Mouse (Mus musculus): ENCODE measurements around the gene Bckdhb. TPM values are rescaled to one million over a fixed set of nuclear protein-coding genes. Genes with fewer than 3 reads are reported as not detected.
A peak's percentile ranks its signal among the peaks of the same experiment; 100 is the strongest.
"Not testable (repeated sequence)": the region's sequence is repeated elsewhere in the genome, so short reads cannot be mapped to it uniquely, and the experiment has no call there.

The Bckdhb gene
- polyA plus RNA-seq, 1 experiment from 2014 or later, result 38.8 TPM

DNA sequence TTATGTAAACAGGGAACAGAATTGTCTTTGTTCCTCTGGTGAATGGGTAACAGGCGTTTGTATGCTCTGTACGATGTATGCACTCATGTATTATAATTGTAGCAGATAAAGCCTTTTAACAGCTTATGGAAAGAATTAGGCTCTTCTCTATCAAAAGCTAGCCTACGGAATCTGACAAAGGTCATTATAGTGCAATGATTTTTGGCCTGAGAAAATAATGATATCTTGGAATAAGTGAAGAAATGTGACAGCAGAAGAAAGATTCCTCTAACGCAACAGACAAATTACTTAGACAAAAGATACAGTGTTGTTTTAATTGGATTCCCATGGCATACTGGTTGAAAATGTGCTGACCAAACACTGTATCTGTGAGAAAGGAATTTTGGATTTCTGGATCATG, 122.0 kb downstream of the Bckdhb start:
- no peak overlapping the region for H3K27ac ChIP-seq (replicated peaks)
- no peaks in the 10 kb centered on the region for H3K27me3 ChIP-seq
- no peaks in the 10 kb centered on the region for H3K36me3 ChIP-seq
- H3K4me1 ChIP-seq, result 0 out of 2 replicates have a peak, but pooled peaks cover 5% of the 10 kb centered on the region
- no peak overlapping the region for H3K4me3 ChIP-seq (replicated peaks)
- WGBS, result 40% methylated on average over 4 of the region's 4 CpGs
- no peaks in the 10 kb centered on the region for H3K9me3 ChIP-seq (replicated peaks)
- no peak overlapping the region for H3K4me2 ChIP-seq (replicated peaks)
- no peak overlapping the region for H3K9ac ChIP-seq
- no peak for ATAC-seq (ENCODE audit: insufficient number of reproducible peaks, low FRiP score, low TSS enrichment, low read depth)

- Histone ChIP-seq H3K4me2 (replicated peaks) (no peak overlapping the region), H3K9ac (no peak overlapping the region), H3K36me3 (no peaks in the 10 kb centered on the region), H3K27ac (replicated peaks) (no peak overlapping the region), H3K4me1 (0 out of 2 replicates have a peak, but pooled peaks cover 5% of the 10 kb centered on the region), H3K27me3 (no peaks in the 10 kb centered on the region), H3K9me3 (replicated peaks) (no peaks in the 10 kb centered on the region), H3K4me3 (replicated peaks) (no peak overlapping the region)
- 82% methylated on average over 3 of the region's 3 CpGs for WGBS
- no peak for ATAC-seq (ENCODE audit: insufficient number of reproducible peaks, low FRiP score, low TSS enrichment, low read depth)
These were observed 122.5 kb downstream of the Bckdhb start for GRCm38 (mm10) chr9:84047436-84047835.

- Histone ChIP-seq H3K4me2 (replicated peaks) (no peak overlapping the region), H3K27me3 (no peaks in the 10 kb centered on the region), H3K4me1 (0 out of 2 replicates have a peak, but pooled peaks cover 5% of the 10 kb centered on the region), H3K9ac (no peak overlapping the region), H3K4me3 (replicated peaks) (no peak overlapping the region), H3K36me3 (no peaks in the 10 kb centered on the region), H3K27ac (replicated peaks) (no peak overlapping the region), H3K9me3 (replicated peaks) (no peaks in the 10 kb centered on the region)
- 28% methylated on average over 1 of the region's 1 CpGs for WGBS
- no peak for ATAC-seq (ENCODE audit: insufficient number of reproducible peaks, low FRiP score, low TSS enrichment, low read depth)
These were observed 124.2 kb downstream of the Bckdhb start for GRCm38 (mm10) chr9:84049142-84049541.

- Histone ChIP-seq H3K4me2 (replicated peaks) (no peak overlapping the region), H3K4me1 (0 out of 2 replicates have a peak, but pooled peaks cover 5% of the 10 kb centered on the region), H3K27me3 (no peaks in the 10 kb centered on the region)
These were observed 126.1 kb downstream of the Bckdhb start for GRCm38 (mm10) chr9:84050867-84051635.

DNA sequence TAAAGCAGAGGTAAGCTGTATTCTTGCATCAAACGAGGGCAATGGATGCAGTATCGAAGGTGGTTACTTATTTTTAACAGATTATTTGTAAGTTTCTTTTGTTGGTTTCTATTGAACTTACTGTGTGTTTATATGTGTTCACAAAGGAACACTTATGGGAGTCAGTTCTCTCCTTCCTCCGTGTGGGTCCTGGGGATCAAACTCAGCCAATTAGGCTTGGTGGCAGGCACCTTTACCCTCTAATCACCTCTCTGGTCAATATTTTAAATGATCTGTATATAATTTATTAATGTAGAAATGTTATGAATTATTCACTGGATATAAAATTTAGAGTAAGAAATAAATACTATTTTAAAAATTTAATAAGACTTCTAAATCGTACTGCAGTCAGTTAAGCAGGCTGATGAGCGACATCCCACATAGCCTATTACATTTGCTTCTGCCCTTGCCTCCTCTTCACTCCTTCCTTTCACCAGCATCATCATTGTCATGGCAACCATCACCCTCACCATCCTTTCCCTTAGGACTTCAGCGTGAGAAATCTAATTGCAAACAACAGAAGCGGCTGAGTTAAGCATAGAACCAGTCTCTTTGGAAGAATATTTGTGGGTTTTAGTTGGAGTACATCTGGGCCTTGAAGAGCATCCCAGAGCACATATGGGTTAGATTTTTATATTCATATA, 130.3 kb downstream of the Bckdhb start:
- Histone ChIP-seq H3K27me3 (no peaks in the 10 kb centered on the region), H3K4me3 (replicated peaks) (no peak overlapping the region), H3K9ac (no peak overlapping the region), H3K4me2 (replicated peaks) (no peak overlapping the region), H3K9me3 (replicated peaks) (no peaks in the 10 kb centered on the region), H3K4me1 (no peaks in the 10 kb centered on the region), H3K36me3 (no peaks in the 10 kb centered on the region), H3K27ac (replicated peaks) (no peak overlapping the region)
- WGBS, result 82% methylated on average over 7 of the region's 7 CpGs
- no peak for ATAC-seq (ENCODE audit: insufficient number of reproducible peaks, low FRiP score, low TSS enrichment, low read depth)

More at GRCm38 (mm10) chr9:84050867-84051635, 126.1 kb downstream of the Bckdhb start:
- no peak overlapping the region for H3K4me3 ChIP-seq (replicated peaks)
- no peaks in the 10 kb centered on the region for H3K36me3 ChIP-seq
- WGBS, result 55% methylated on average over 18 of the region's 18 CpGs
- no peaks in the 10 kb centered on the region for H3K9me3 ChIP-seq (replicated peaks)
- H3K9ac ChIP-seq, result no peak overlapping the region
- no peak overlapping the region for H3K27ac ChIP-seq (replicated peaks)
- ATAC-seq (ENCODE audit: insufficient number of reproducible peaks, low FRiP score, low TSS enrichment, low read depth), result peak; percentile 47; the same call in 1 of the 2 replicates

DNA sequence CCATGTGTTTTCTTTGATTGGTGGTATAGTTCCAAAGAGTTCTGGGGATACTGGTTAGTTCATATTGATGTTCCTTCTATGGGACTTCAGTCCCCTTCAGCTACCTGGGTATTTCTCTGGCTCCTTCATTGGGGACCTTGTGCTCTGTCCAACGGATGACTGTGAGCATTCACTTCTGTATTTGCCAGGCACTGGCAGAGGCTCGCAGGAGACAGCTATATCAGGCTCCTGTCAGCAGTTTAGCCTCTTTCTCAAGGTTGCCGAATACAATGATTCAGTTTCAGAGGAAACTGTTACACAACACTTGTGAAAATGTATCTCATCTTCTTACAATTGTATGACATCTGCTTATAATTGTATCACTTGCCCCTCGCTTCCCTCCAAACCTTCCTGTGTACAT, 135.8 kb downstream of the Bckdhb start:
- H3K4me3 ChIP-seq (replicated peaks); H3K36me3 ChIP-seq; H3K27ac ChIP-seq (replicated peaks); H3K4me1 ChIP-seq; H3K9me3 ChIP-seq (replicated peaks); H3K4me2 ChIP-seq (replicated peaks); ATAC-seq (ENCODE audit: insufficient number of reproducible peaks, low FRiP score, low TSS enrichment, low read depth); H3K27me3 ChIP-seq; H3K9ac ChIP-seq: not testable (repeated sequence)
- WGBS, result 77% methylated on average over 4 of the region's 4 CpGs

GRCm38 (mm10) chr9:84063617-84064016, 138.7 kb downstream of the Bckdhb start:
- no peaks in the 10 kb centered on the region for H3K9me3 ChIP-seq (replicated peaks)
- H3K4me3 ChIP-seq (replicated peaks), result no peak overlapping the region
- H3K36me3 ChIP-seq, result no peaks in the 10 kb centered on the region
- H3K9ac ChIP-seq, result no peak overlapping the region
- 92% methylated on average over 3 of the region's 3 CpGs for WGBS
- no peaks in the 10 kb centered on the region for H3K27me3 ChIP-seq
- 0 out of 2 replicates have a peak, but pooled peaks cover 4% of the 10 kb centered on the region for H3K4me1 ChIP-seq
- no peak overlapping the region for H3K27ac ChIP-seq (replicated peaks)
- no peak overlapping the region for H3K4me2 ChIP-seq (replicated peaks)
- ATAC-seq (ENCODE audit: insufficient number of reproducible peaks, low FRiP score, low TSS enrichment, low read depth), result no peak

DNA sequence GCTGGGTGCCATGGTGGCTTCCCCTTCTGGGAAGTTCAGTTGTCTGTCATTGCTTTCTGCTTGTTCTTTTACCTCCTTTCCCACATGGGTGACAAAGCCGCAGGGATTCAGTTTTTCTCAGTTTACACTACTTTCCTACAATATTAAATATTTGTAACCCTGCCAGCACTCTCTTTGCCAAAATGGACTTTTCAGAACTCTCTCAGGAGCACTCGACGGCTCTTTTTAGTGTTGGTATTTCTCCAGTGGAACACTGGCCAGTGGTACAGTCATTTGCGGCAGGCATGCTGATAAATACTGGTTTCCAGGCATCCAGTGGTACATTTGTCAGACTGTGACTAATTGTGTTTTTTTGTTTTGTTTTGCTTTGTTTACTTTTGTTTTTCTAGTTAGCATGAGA, 139.2 kb downstream of the Bckdhb start:
- 0 out of 2 replicates have a peak, but pooled peaks cover 4% of the 10 kb centered on the region for H3K4me1 ChIP-seq
- no peak for ATAC-seq (ENCODE audit: insufficient number of reproducible peaks, low FRiP score, low TSS enrichment, low read depth)
- H3K4me2 ChIP-seq (replicated peaks), result no peak overlapping the region
- no peak overlapping the region for H3K9ac ChIP-seq
- WGBS, result 66% methylated on average over 4 of the region's 4 CpGs
- H3K4me3 ChIP-seq (replicated peaks), result no peak overlapping the region
- H3K36me3 ChIP-seq, result no peaks in the 10 kb centered on the region
- H3K27me3 ChIP-seq, result no peaks in the 10 kb centered on the region
- H3K27ac ChIP-seq (replicated peaks), result no peak overlapping the region
- no peaks in the 10 kb centered on the region for H3K9me3 ChIP-seq (replicated peaks)

DNA sequence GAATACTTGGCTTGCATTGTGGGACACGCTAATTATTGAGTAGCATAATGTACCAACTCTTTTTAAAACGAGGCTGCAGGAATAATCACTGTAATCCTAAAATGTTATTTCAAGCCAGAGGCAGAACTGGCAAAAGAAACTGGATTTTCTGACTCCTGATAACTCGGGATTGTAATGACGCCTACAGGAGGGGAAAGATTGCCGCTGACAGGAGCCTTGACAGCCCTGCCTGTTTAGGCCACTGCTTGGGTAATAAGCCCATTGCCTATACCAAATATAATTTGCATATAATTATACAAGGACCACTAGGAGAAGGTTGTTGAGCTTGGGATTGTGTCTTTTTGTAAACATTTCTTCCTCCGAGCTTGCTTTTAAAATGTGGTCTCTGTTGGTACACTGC, 145.3 kb downstream of the Bckdhb start:
- H3K27me3 ChIP-seq, result no peaks in the 10 kb centered on the region
- no peaks in the 10 kb centered on the region for H3K36me3 ChIP-seq
- WGBS, result 64% methylated on average over 6 of the region's 6 CpGs
- 0 out of 2 replicates have a peak, but pooled peaks cover 2% of the 10 kb centered on the region for H3K4me1 ChIP-seq
- no peak overlapping the region for H3K27ac ChIP-seq (replicated peaks)
- no peak overlapping the region for H3K4me2 ChIP-seq (replicated peaks)
- no peaks in the 10 kb centered on the region for H3K9me3 ChIP-seq (replicated peaks)
- no peak overlapping the region for H3K4me3 ChIP-seq (replicated peaks)
- H3K9ac ChIP-seq, result no peak overlapping the region
- no peak for ATAC-seq (ENCODE audit: insufficient number of reproducible peaks, low FRiP score, low TSS enrichment, low read depth)

- H3K4me3 ChIP-seq (replicated peaks), result no peak overlapping the region
- no peaks in the 10 kb centered on the region for H3K36me3 ChIP-seq
- 70% methylated on average over 5 of the region's 5 CpGs for WGBS
- H3K27ac ChIP-seq (replicated peaks), result no peak overlapping the region
- H3K9me3 ChIP-seq (replicated peaks), result no peaks in the 10 kb centered on the region
- 0 out of 2 replicates have a peak, but pooled peaks cover 2% of the 10 kb centered on the region for H3K4me1 ChIP-seq
- no peaks in the 10 kb centered on the region for H3K27me3 ChIP-seq
- no peak overlapping the region for H3K4me2 ChIP-seq (replicated peaks)
- no peak overlapping the region for H3K9ac ChIP-seq
- ATAC-seq (ENCODE audit: insufficient number of reproducible peaks, low FRiP score, low TSS enrichment, low read depth), result no peak
These were observed 145.8 kb downstream of the Bckdhb start for GRCm38 (mm10) chr9:84070740-84071139.

DNA sequence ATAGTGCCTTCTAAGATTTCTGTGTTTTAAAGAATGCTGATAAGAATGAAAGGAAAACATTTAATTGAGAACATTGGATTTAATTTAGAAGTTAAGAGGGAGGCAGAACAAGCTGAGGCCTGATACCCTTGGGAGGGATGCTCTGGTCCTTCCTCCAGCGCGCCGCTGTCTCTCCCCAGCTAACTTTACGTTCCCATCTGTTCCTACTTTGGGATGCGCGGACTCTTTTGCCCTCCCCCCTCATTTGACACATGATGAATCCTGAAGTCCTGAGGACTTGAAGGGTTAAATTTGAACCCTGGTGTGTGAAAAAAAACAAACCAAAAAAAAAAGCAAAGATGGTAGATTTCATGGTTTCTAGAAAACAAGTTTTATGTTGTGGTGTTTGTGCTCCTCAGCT, 147.6 kb downstream of the Bckdhb start:
- Histone ChIP-seq H3K9ac (no peak overlapping the region), H3K9me3 (replicated peaks) (no peaks in the 10 kb centered on the region), H3K27me3 (no peaks in the 10 kb centered on the region), H3K4me1 (0 out of 2 replicates have a peak, but pooled peaks cover 2% of the 10 kb centered on the region), H3K27ac (replicated peaks) (no peak overlapping the region), H3K4me3 (replicated peaks) (no peak overlapping the region), H3K36me3 (no peaks in the 10 kb centered on the region), H3K4me2 (replicated peaks) (no peak overlapping the region)
- WGBS, result 45% methylated on average over 6 of the region's 6 CpGs
- no peak for ATAC-seq (ENCODE audit: insufficient number of reproducible peaks, low FRiP score, low TSS enrichment, low read depth)

Data from embryonic facial prominence, embryonic 15.5 days (tissue).